25 mouse cellular contexts compared by ENCODE assay signal in genomic region chr8:119511722-119512121, GRCm38 (mm10). TPM values are rescaled to one million over a fixed set of nuclear protein-coding genes. Genes with fewer than 3 reads are reported as not detected.
A peak's percentile ranks its signal among the peaks of the same experiment; 100 is the strongest.
DNase-seq lines count a peak whose midpoint lies in the region; ATAC-seq and TF ChIP-seq lines count a peak whose summit lies in the region.
"Had no signal": no experiment of that assay in that cellular context is flagged by ENCODE, and none has a peak within 500 bp of the region (broad histone marks: within the 10 kb centered on the region; RNA-seq: fewer than 3 reads in every experiment).

No protein-coding gene starts in this region.

- no peak for TF ChIP-seq RAD21 in MEL (IDR thresholded peaks at IDR 0.05; ENCODE audit: low read depth, low read length)

- no peak for DNase-seq in frontal cortex, postnatal 25 days (ENCODE audit: low spot score in 2 of 2)
- peak; percentile 54 for DNase-seq in MEL (ENCODE audit: low read depth, low spot score)
- DNase-seq in liver, embryonic 13.5 days, result no peak
- DNase-seq in right cerebral cortex, postnatal 4 days, result no peak
- no peak for DNase-seq in ovary, adult 18-20 months (ENCODE audit: low spot score)
- DNase-seq in kidney, postnatal 4 days, result no peak
- DNase-seq: adrenal gland, postnatal 10 days; cerebellum, adult 9-10 months; kidney, adult 18-20 months; lung, adult 2 months; spleen, adult 18-20 months had no signal

- H3K27ac ChIP-seq in MEL (ENCODE audit: control insufficient read depth, low read depth, low read length), result no peak overlapping the region
- no peak overlapping the region for H3K27ac ChIP-seq in liver, embryonic 13.5 days
- H3K27ac ChIP-seq: forebrain, embryonic 10.5 days; hindbrain, embryonic 12.5 days; limb, embryonic 12.5 days had no signal

- H3K9ac ChIP-seq in MEL (ENCODE audit: control insufficient read depth, low read depth, low read length, poor library complexity, severe bottlenecking), result no peak overlapping the region
- H3K9ac ChIP-seq in liver, embryonic 13.5 days, result no peak overlapping the region
- H3K9ac ChIP-seq: hindbrain, embryonic 12.5 days; limb, embryonic 12.5 days had no signal

- peaks cover 10 to 26% of the 10 kb centered on the region in 2 experiments for H3K36me3 ChIP-seq in MEL (ENCODE audit: control insufficient read depth in 1 of 2, insufficient read depth in 2 of 2, low read length in 2 of 2)
- peaks cover 97% of the 10 kb centered on the region for H3K36me3 ChIP-seq in liver, embryonic 13.5 days

- H3K79me2 ChIP-seq in MEL (ENCODE audit: control insufficient read depth, insufficient read depth, low read length, poor library complexity), result no peaks in the 10 kb centered on the region

- H3K4me1 ChIP-seq in MEL (ENCODE audit: control insufficient read depth in 1 of 2, insufficient read depth in 2 of 2, low read length in 2 of 2), result peaks cover 22 to 29% of the 10 kb centered on the region in 2 experiments
- peaks cover 27% of the 10 kb centered on the region for H3K4me1 ChIP-seq in liver, embryonic 13.5 days (replicated peaks)
- H3K4me1 ChIP-seq: limb, embryonic 12.5 days; megakaryocyte, embryonic 14.5 days had no signal

- no peak for TF ChIP-seq POLR2A in MEL (IDR thresholded peaks at IDR 0.05; ENCODE audit: control insufficient read depth in 1 of 2, insufficient read depth in 1 of 2, low read depth in 1 of 2, low read length in 2 of 2, poor library complexity in 1 of 2)

- peak; percentile 27 to 54; a peak in 3 of 4 replicates for TF ChIP-seq EP300 in MEL (IDR thresholded peaks at IDR 0.05; ENCODE audit: low read depth in 1 of 2, low read length in 2 of 2)

- peak; percentile 16; the same call in 1 of the 2 replicates for ATAC-seq in frontal cortex, adult (ENCODE audit: low TSS enrichment)
- peak; percentile 52 for ATAC-seq in liver, embryonic 13.5 days (ENCODE audit: low read depth)
- peak; percentile 70 for ATAC-seq in megakaryocyte-erythroid progenitor cell, adult 5-6 weeks (replicated peaks; ENCODE audit: low FRiP score, low TSS enrichment, poor library complexity, severe bottlenecking)
- ATAC-seq: forebrain, embryonic 16.5 days; inflammation-experienced regulatory T-cells, adult 6 months had no signal

- no peak overlapping the region for H3K4me3 ChIP-seq in MEL (ENCODE audit: control insufficient read depth in 1 of 2, insufficient read depth in 1 of 2, low read depth in 2 of 2, low read length in 2 of 2)
- H3K4me3 ChIP-seq in liver, embryonic 13.5 days (replicated peaks), result no peak overlapping the region
- H3K4me3 ChIP-seq: forebrain, embryonic 10.5 days; hindbrain, embryonic 12.5 days; limb, embryonic 12.5 days; megakaryocyte, embryonic 14.5 days had no signal

- TF ChIP-seq CTCF in MEL (IDR thresholded peaks at IDR 0.05 in 2 of 3, conservative IDR thresholded peaks at IDR 0.05 in 1 of 3; ENCODE audit: control insufficient read depth in 1 of 3, insufficient read depth in 1 of 3, low read depth in 2 of 3, low read length in 3 of 3, poor library complexity in 1 of 3, severe bottlenecking in 1 of 3), result no peak

- no peak overlapping the region for H3K4me2 ChIP-seq in liver, embryonic 13.5 days
- H3K4me2 ChIP-seq: hindbrain, embryonic 12.5 days; limb, embryonic 12.5 days had no signal

- H3K9me3 ChIP-seq in MEL (replicated peaks; ENCODE audit: insufficient read depth, low read length), result no peaks in the 10 kb centered on the region
- H3K9me3 ChIP-seq in liver, embryonic 13.5 days (replicated peaks), result no peaks in the 10 kb centered on the region
- H3K9me3 ChIP-seq: forebrain, embryonic 10.5 days; hindbrain, embryonic 12.5 days; limb, embryonic 12.5 days; megakaryocyte, embryonic 14.5 days had no signal

- WGBS in liver, embryonic 13.5 days (ENCODE audit: insufficient replicate concordance), result 54% methylated on average over 7 of the region's 7 CpGs

- no peaks in the 10 kb centered on the region for H3K27me3 ChIP-seq in MEL (ENCODE audit: control insufficient read depth in 1 of 2, insufficient read depth in 2 of 2, low read length in 2 of 2)
- no peaks in the 10 kb centered on the region for H3K27me3 ChIP-seq in liver, embryonic 13.5 days
- H3K27me3 ChIP-seq: hindbrain, embryonic 12.5 days; limb, embryonic 12.5 days; megakaryocyte, embryonic 14.5 days had no signal

TF ChIP-seq in MEL, 35 proteins besides CTCF, POLR2A, EP300 and RAD21:
- TF ChIP-seq USF1 (IDR thresholded peaks at IDR 0.05; ENCODE audit: low read depth, low read length) (no peak), ZKSCAN1 (IDR thresholded peaks at IDR 0.05; ENCODE audit: low read depth, low read length) (no peak), TCF12 (IDR thresholded peaks at IDR 0.05; ENCODE audit: low read depth, low read length) (peak; percentile 47; the same call in 1 of the 2 replicates), RCOR1 (IDR thresholded peaks at IDR 0.05; ENCODE audit: low read depth, low read length) (peak; percentile 66; the same call in 1 of the 2 replicates), ETS1 (IDR thresholded peaks at IDR 0.05; ENCODE audit: low read depth, low read length) (0 out of 2 replicates have a peak, but pooled peaks have one; percentile 22), TBP (IDR thresholded peaks at IDR 0.05; ENCODE audit: low read depth, low read length) (no peak), USF2 (IDR thresholded peaks at IDR 0.05; ENCODE audit: borderline replicate concordance in 1 of 2, insufficient read depth in 1 of 2, low read depth in 1 of 2, low read length in 2 of 2) (no peak), ELF1 (IDR thresholded peaks at IDR 0.05; ENCODE audit: low read depth, low read length) (no peak), POLR2AphosphoS5 (IDR thresholded peaks at IDR 0.05; ENCODE audit: borderline replicate concordance, low read depth, low read length) (no peak), NELFE (IDR thresholded peaks at IDR 0.05; ENCODE audit: low read depth, low read length) (no peak), GATA1 (IDR thresholded peaks at IDR 0.05; ENCODE audit: low read depth, low read length) (peak; percentile 63), MXI1 (IDR thresholded peaks at IDR 0.05; ENCODE audit: low read depth, low read length) (no peak)

RNA-seq across cellular contexts. Expression of gene Slc38a8, which starts 10.2 kb away (rescaled TPM):
- not detected in 2 replicates for total RNA-seq in MEL (2012; rRNA removed)
- not detected for polyA plus RNA-seq in MEL (2012; ENCODE audit: insufficient read depth in 1 of 2, insufficient read length in 2 of 2, low read depth in 1 of 2, low replicate concordance in 2 of 2, missing spikeins in 1 of 2)
- not detected in 2 replicates for polyA plus RNA-seq in liver, embryonic 13.5 days (2015; fragmentation: Nextera tagmentation; extraction: Ambion mirVana)
- total RNA-seq in megakaryocyte-erythroid progenitor cell, adult 5-6 weeks (2014; fragmentation: Nextera tagmentation), result not detected in 2 replicates
- 0.38 TPM in 1 of 2 replicates, not detected in the other for total RNA-seq in megakaryocyte-erythroid progenitor cell, adult 5-6 weeks (2017)
- total RNA-seq: adrenal gland, postnatal 10 days; gastrocnemius, postnatal 4 days; heart, adult 8-10 months; heart, postnatal 25 days had no signal
- polyA plus RNA-seq: forebrain, embryonic 16.5 days; heart, embryonic 14.5 days; inflammation-experienced regulatory T-cells, adult 6 months; kidney, embryonic 16.5 days; neural tube, embryonic 14.5 days had no signal

RNA-seq across cellular contexts. Expression of gene Mbtps1, which starts 46.8 kb away (rescaled TPM):
- 32.7 and 33.1 TPM in 2 replicates for total RNA-seq in MEL (2012; rRNA removed)
- polyA plus RNA-seq in MEL (2012; ENCODE audit: insufficient read depth in 1 of 2, insufficient read length in 2 of 2, low read depth in 1 of 2, low replicate concordance in 2 of 2, missing spikeins in 1 of 2), result 10 to 100 TPM in 1 of 2 experiments, not detected in 1; 59.9 TPM
- 27.7 and 32.1 TPM in 2 replicates for polyA plus RNA-seq in liver, embryonic 13.5 days (2015; fragmentation: Nextera tagmentation; extraction: Ambion mirVana)
- 58.2 and 97.1 TPM in 2 replicates for total RNA-seq in megakaryocyte-erythroid progenitor cell, adult 5-6 weeks (2014; fragmentation: Nextera tagmentation)
- 35.4 and 36.7 TPM in 2 replicates for total RNA-seq in megakaryocyte-erythroid progenitor cell, adult 5-6 weeks (2017)

Comparison
In these comparisons a context has a peak if more than half of its experiments do, and no peak if none do; other contexts are left out.
1. ATAC-seq: peak in every context shown above with its lines; median percentile 70 in megakaryocyte-erythroid progenitor cell, adult 5-6 weeks; 52 in liver, embryonic 13.5 days; 16 in frontal cortex, adult.